Mouse (Mus musculus) liver, adult 2 months (tissue): ENCODE measurements at regions not wholly inside any gene's neighbourhood (a gene's known extent, or its start where the extent isn't known, plus 50 kb on each side); places are given as distances from the start of the nearest gene placed in this dataset.

Experiments
- CTCF ChIP-seq: fragments of 200-500 bp; IDR thresholded peaks from 2 replicates; pipeline ENCODE4 v1.5.1; 2011; ENCODE audit warnings: low read depth, low read length, control low read depth
- POLR2A ChIP-seq: fragments of 200-500 bp; IDR thresholded peaks from 2 replicates; pipeline ENCODE4 v1.6.1; 2011; ENCODE audit warnings: low read length, control low read depth; ENCODE audit not compliant: insufficient read depth; ENCODE audit errors: extremely low read depth

DNA sequence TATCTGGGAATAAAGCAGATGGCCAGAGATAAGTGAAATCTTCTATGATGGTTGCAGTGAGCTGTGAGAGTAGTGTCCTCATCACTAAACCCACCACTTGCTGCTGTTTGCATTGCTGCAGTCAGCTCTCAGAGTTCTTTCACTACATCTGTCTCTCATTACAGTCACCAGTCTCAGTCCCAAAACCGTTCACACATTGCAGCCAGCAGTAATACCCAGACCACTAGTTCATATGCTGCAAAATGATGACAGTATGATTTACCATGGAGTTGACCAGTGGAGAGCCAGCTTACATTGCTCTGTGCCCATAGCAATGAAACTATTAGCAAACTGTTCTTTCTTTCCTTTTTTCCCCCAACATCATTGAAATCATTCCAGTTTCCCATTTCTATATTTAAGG lies 718.6 kb downstream of the Tlr4 start:
- no peak for TF ChIP-seq POLR2A
- no peak for TF ChIP-seq CTCF
